Mouse (Mus musculus): Measurements from ENCODE around the gene Obsl1. TPM values are rescaled to one million over a fixed set of nuclear protein-coding genes. Genes with fewer than 3 reads are reported as not detected.

Obsl1 gene
- polyA plus RNA-seq, 1 experiment from 2014 or later: 29.3 TPM

DNA sequence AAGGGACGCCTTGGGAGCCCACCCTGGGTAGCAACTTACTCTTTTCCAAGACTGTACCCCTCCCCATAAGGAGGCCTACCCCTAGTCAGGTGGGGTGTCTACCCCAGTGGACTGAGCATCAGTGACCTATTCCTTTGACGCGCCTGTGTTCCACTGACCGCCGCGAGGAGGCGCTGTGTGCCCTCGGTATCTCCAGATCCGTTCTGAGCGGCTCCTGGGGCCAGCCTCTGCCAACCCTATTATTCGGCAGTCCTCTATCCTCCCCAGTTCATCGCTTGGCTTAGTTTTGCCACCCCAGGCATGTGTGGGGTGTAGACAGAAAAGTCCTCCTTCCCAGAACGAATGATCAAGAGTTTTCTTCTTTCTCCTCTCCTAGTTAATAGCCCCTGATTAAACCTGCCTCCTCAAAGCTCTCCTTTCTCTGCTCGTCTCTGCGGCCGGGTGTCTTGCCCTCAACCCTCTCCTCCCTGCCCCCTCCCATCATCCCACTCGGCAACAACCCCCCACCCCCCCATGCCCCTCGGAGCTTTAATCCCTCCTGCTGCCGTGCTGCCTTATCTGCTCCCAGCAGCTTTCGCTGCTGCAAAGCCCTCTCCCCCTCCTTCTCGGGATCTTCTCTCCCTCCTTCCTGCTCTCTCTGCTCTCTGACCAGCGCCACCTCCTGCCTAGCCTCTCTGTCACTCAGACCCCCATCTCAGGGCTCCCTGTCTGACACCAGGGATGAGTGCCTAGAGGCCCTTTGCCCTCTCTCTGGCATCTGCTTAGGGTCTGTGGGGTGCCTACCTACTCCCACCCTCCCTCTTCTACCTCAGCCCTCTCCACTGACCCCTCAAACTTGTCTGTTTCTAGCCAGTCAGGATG lies 60.3 kb downstream of the Obsl1 start:
- peak; percentile 31 for ATAC-seq (replicated peaks)
- Histone ChIP-seq H3K9me3 (no peaks in the 10 kb centered on the region), H3K36me3 (replicated peaks) (no peaks in the 10 kb centered on the region), H3K9ac (peak overlapping the region; percentile 16; the same call in 1 of the 2 replicates), H3K4me3 (peak overlapping the region; percentile 17), H3K27ac (peak overlapping the region; percentile 82), H3K27me3 (replicated peaks) (peaks cover 10% of the 10 kb centered on the region), H3K4me1 (peaks cover 91% of the 10 kb centered on the region), H3K4me2 (peak overlapping the region; percentile 34)
- WGBS: 1% methylated on average over 22 of the region's 22 CpGs

- peaks cover 7% of the 10 kb centered on the region for H3K27me3 ChIP-seq (replicated peaks)
- no peaks in the 10 kb centered on the region for H3K9me3 ChIP-seq
- peak overlapping the region; percentile 82 for H3K27ac ChIP-seq
- H3K4me2 ChIP-seq: peak overlapping the region; percentile 34
- H3K9ac ChIP-seq: peak overlapping the region; percentile 16; the same call in 1 of the 2 replicates
- H3K4me3 ChIP-seq: peak overlapping the region; percentile 17
- H3K36me3 ChIP-seq (replicated peaks): no peaks in the 10 kb centered on the region
- peak; percentile 17 for ATAC-seq (replicated peaks)
- H3K4me1 ChIP-seq: peaks cover 84% of the 10 kb centered on the region
- WGBS: 14% methylated on average over 9 of the region's 9 CpGs
These were observed 61.0 kb downstream of the Obsl1 start for GRCm38 (mm10) chr1:75445141-75445701.

- 23% methylated on average over 3 of the region's 3 CpGs for whole genome bisulfite sequencing
- Histone ChIP-seq H3K4me1 (peaks cover 76% of the 10 kb centered on the region), H3K27ac (peak overlapping the region; percentile 82), H3K9ac (peak overlapping the region; percentile 1; the same call in 1 of the 2 replicates), H3K4me2 (peak overlapping the region; percentile 34), H3K4me3 (no peak overlapping the region; the same call in 1 of the 2 replicates), H3K27me3 (replicated peaks) (peaks cover 5% of the 10 kb centered on the region; the same call in 1 of the 2 replicates), H3K9me3 (no peaks in the 10 kb centered on the region), H3K36me3 (replicated peaks) (no peaks in the 10 kb centered on the region)
- 0 out of 2 replicates have a peak, but pooled peaks have one; percentile 2 for ATAC-seq (replicated peaks)
These were observed 62.0 kb downstream of the Obsl1 start for GRCm38 (mm10) chr1:75444208-75444607.

GRCm38 (mm10) chr1:75443247-75444024 lies 62.8 kb downstream of the Obsl1 start:
- peak overlapping the region; percentile 82 for H3K27ac ChIP-seq
- peaks cover 73% of the 10 kb centered on the region for H3K4me1 ChIP-seq
- ATAC-seq (replicated peaks): no peak
- H3K9me3 ChIP-seq: no peaks in the 10 kb centered on the region
- H3K9ac ChIP-seq: no peak overlapping the region
- no peaks in the 10 kb centered on the region for H3K27me3 ChIP-seq (replicated peaks)
- WGBS: 11% methylated on average over 13 of the region's 13 CpGs
- H3K4me2 ChIP-seq: peak overlapping the region; percentile 34
- no peaks in the 10 kb centered on the region for H3K36me3 ChIP-seq (replicated peaks)
- H3K4me3 ChIP-seq: no peak overlapping the region

GRCm38 (mm10) chr1:75442811-75443210 lies 63.4 kb downstream of the Obsl1 start:
- Histone ChIP-seq H3K9ac (no peak overlapping the region), H3K4me3 (no peak overlapping the region), H3K27ac (peak overlapping the region; percentile 82), H3K4me2 (no peak overlapping the region), H3K9me3 (no peaks in the 10 kb centered on the region), H3K4me1 (peaks cover 67% of the 10 kb centered on the region), H3K27me3 (replicated peaks) (no peaks in the 10 kb centered on the region), H3K36me3 (replicated peaks) (no peaks in the 10 kb centered on the region)
- 12% methylated on average over 8 of the region's 8 CpGs for WGBS
- no peak for ATAC-seq (replicated peaks)

- Histone ChIP-seq H3K27me3 (replicated peaks) (no peaks in the 10 kb centered on the region), H3K36me3 (replicated peaks) (no peaks in the 10 kb centered on the region), H3K9me3 (no peaks in the 10 kb centered on the region), H3K4me2 (no peak overlapping the region), H3K4me3 (no peak overlapping the region), H3K9ac (no peak overlapping the region), H3K27ac (peak overlapping the region; percentile 82; the same call in 1 of the 2 replicates), H3K4me1 (peaks cover 65% of the 10 kb centered on the region)
- WGBS: 79% methylated on average over 9 of the region's 9 CpGs
- ATAC-seq (replicated peaks): no peak
These were observed 64.1 kb downstream of the Obsl1 start for GRCm38 (mm10) chr1:75442171-75442570.

DNA sequence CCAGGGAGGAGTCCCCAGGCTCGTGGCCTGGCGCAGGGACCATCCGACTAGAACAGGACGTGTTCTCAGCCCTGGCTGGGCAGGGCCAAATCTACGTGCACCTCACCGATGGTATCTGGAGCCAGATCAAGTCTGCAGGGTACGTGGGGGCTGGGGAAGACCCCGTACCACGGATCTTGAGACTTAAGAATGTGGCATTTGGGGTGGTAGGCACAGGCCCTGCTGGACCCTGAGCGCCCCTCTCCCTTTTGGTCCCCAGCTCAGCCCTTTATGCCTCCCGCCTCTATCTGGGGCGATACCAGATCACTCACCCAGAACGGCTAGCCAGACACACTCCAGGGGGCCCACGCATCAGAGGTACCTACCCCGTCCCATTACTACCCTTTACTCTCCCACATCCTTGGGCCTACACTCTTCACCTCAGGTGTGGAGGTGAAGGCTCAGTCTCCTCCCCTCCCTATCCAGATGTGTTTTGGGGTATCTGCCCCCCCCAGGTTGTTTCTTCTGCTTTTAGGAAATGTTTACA lies 64.7 kb downstream of the Obsl1 start:
- Histone ChIP-seq H3K4me1 (peaks cover 65% of the 10 kb centered on the region), H3K9me3 (no peaks in the 10 kb centered on the region), H3K4me2 (no peak overlapping the region), H3K36me3 (replicated peaks) (no peaks in the 10 kb centered on the region), H3K27me3 (replicated peaks) (no peaks in the 10 kb centered on the region), H3K4me3 (no peak overlapping the region), H3K27ac (no peak overlapping the region), H3K9ac (no peak overlapping the region)
- WGBS: 80% methylated on average over 15 of the region's 15 CpGs
- ATAC-seq (replicated peaks): no peak

DNA sequence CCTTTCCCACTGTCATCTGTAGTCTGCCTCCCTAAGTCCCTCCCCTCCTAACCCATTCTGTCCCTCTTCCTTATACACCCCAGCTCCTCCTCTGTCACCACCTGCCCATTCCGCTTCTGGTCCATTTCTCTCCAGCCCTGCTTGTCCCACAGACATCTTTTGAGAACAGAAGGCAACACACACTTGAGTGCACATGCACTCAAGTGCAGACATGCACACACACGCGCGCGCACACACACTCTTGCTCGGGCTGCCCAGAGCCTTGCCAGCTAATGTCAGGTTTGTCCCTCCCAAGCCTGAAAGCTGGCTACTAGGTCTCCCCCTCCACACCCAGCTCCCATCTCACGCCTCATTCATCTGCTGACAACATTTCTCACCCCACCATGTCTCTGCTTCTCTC lies 65.6 kb downstream of the Obsl1 start:
- Histone ChIP-seq H3K4me1 (peaks cover 61% of the 10 kb centered on the region), H3K4me2 (no peak overlapping the region), H3K9ac (no peak overlapping the region), H3K27ac (no peak overlapping the region), H3K27me3 (replicated peaks) (no peaks in the 10 kb centered on the region), H3K36me3 (replicated peaks) (no peaks in the 10 kb centered on the region), H3K9me3 (no peaks in the 10 kb centered on the region), H3K4me3 (no peak overlapping the region)
- 88% methylated on average over 7 of the region's 7 CpGs for WGBS
- no peak for ATAC-seq (replicated peaks)

GRCm38 (mm10) chr1:75438782-75439181 lies 67.5 kb downstream of the Obsl1 start:
- Histone ChIP-seq H3K4me1 (peaks cover 46% of the 10 kb centered on the region), H3K27me3 (replicated peaks) (no peaks in the 10 kb centered on the region), H3K9ac (no peak overlapping the region), H3K4me3 (no peak overlapping the region), H3K9me3 (no peaks in the 10 kb centered on the region), H3K27ac (no peak overlapping the region), H3K36me3 (replicated peaks) (no peaks in the 10 kb centered on the region), H3K4me2 (no peak overlapping the region)
- no peak for ATAC-seq (replicated peaks)
- WGBS: 80% methylated on average over 8 of the region's 9 CpGs

DNA sequence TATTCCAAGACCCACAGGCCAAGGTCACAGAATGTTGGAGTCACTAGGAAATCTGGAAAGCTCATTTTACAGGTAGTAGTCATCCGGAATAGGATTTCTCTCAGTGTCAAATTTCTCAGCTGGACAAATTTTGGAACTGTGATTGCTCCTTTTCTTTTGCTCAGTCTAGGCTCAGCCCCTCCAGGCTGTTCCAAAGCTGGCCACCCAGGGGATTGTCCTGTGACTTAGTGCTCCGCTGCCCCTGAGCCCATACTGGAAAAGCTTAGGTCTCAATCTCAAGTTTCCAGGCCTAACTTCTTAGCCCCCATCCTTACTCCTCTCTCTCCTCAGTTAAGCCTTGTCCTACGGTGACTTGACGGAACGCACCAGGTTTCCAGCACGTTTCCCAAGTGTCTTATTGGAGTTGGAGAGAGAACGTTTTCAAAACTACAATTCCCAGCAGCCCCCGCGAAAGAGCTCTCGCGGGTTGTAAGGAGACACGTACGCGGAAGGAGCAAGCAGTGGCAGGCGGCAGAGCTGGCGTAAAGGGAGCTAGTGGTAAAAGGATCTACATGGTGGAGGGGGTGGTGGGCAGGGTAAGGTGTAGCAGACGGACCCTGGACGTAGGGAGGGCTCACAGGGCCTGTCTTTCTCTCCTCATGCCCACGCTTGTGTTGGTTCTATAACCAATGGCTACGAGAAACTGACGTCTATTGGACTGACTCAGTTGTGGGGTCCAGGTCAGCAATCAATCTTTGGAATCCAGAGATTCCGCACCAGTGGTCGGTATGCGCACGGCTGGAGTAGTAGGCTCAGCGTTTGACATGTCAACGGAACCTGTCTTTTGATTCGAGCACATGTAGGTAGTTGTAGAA lies 70.5 kb downstream of the Obsl1 start, which contains the start of gene Gmppa:
Gene Gmppa, plus strand, starts transcription at position 456 of the 854 bp plus-strand sequence.
- peak within 1 kb of the TSS; percentile 66 for H3K4me2 ChIP-seq
- H3K9ac ChIP-seq: peak within 1 kb of the TSS; percentile 61
- ATAC-seq (replicated peaks): peak; percentile 82
- 6% methylated on average over 28 of the region's 28 CpGs for WGBS
- peak within 1 kb of the TSS; percentile 80 for H3K27ac ChIP-seq
- peak within 1 kb of the TSS; percentile 61 for H3K4me3 ChIP-seq
- H3K36me3 ChIP-seq (replicated peaks): no peaks in the 10 kb centered on the region
- peaks cover 25% of the 10 kb centered on the region for H3K4me1 ChIP-seq
- no peaks in the 10 kb centered on the region for H3K27me3 ChIP-seq (replicated peaks)
- H3K9me3 ChIP-seq: no peaks in the 10 kb centered on the region

All from midbrain, embryonic 15.5 days (tissue).